Mouse (Mus musculus) inflammation-experienced regulatory T-cells, adult 6 months (primary cell): ENCODE results near the gene Rnasek. TPM values are rescaled to one million over a fixed set of nuclear protein-coding genes. Genes with fewer than 3 reads are reported as not detected.

Experiments
- ATAC-seq: one replicate; pipeline ENCODE4 v1.8.0; 2017
- polyA plus RNA-seq, 3 experiments: library from polyadenylated mRNA; unstranded; fragments of 100-300 nt; shearing (Covaris generic); gene quantifications; one replicate each; pipeline ENCODE4 v1.2.1; 2017

Rnasek gene
- polyA plus RNA-seq: 100 to 1,000 TPM; 207 to 275 (median 255) TPM

- ATAC-seq: peak; percentile 61
Measured at GRCm38 (mm10) chr11:70239541-70240279, at the start of gene Rnasek, which contains the start of gene Gm21988. Gene Rnasek, minus strand, starts transcription at chr11:70239842. Gene Gm21988, minus strand, starts transcription at chr11:70239830.

- ATAC-seq: no peak
Measured at GRCm38 (mm10) chr11:70289236-70289635, 49.6 kb upstream of the Rnasek start.

GRCm38 (mm10) chr11:70288102-70288501 is 48.5 kb upstream of the Rnasek start:
- no peak for ATAC-seq

GRCm38 (mm10) chr11:70285686-70286085 is 46.0 kb upstream of the Rnasek start:
- ATAC-seq: no peak

- no peak for ATAC-seq
Measured at GRCm38 (mm10) chr11:70284757-70285156, 45.1 kb upstream of the Rnasek start.

GRCm38 (mm10) chr11:70283666-70284065 is 44.0 kb upstream of the Rnasek start:
- no peak for ATAC-seq

- ATAC-seq: peak; percentile 43
Measured at GRCm38 (mm10) chr11:70280441-70280840, 40.8 kb upstream of the Rnasek start.

GRCm38 (mm10) chr11:70278961-70279360 is 39.3 kb upstream of the Rnasek start:
- ATAC-seq: no peak

- ATAC-seq: peak; percentile 74
Measured at GRCm38 (mm10) chr11:70271641-70272040, 32.0 kb upstream of the Rnasek start.

GRCm38 (mm10) chr11:70266405-70266804 is 26.8 kb upstream of the Rnasek start:
- no peak for ATAC-seq

- no peak for ATAC-seq
Measured at GRCm38 (mm10) chr11:70265819-70266218, 26.2 kb upstream of the Rnasek start.

- ATAC-seq: peak; percentile 82
Measured at GRCm38 (mm10) chr11:70265252-70265651, 25.6 kb upstream of the Rnasek start.

GRCm38 (mm10) chr11:70259035-70259434 is 19.4 kb upstream of the Rnasek start:
- no peak for ATAC-seq

- ATAC-seq: no peak
Measured at GRCm38 (mm10) chr11:70254931-70255531, 15.4 kb upstream of the Rnasek start, which contains the start of gene Alox12. Gene Alox12, minus strand, starts transcription at chr11:70255353.

GRCm38 (mm10) chr11:70254337-70254736 is 14.7 kb upstream of the Rnasek start:
- ATAC-seq: no peak

GRCm38 (mm10) chr11:70251853-70252252 is 12.2 kb upstream of the Rnasek start:
- no peak for ATAC-seq

- ATAC-seq: no peak
Measured at GRCm38 (mm10) chr11:70250150-70250549, 10.5 kb upstream of the Rnasek start.

- no peak for ATAC-seq
Measured at GRCm38 (mm10) chr11:70247136-70247845, 7.6 kb upstream of the Rnasek start.

- ATAC-seq: no peak
Measured at GRCm38 (mm10) chr11:70242591-70242990, 2.9 kb upstream of the Rnasek start.

- ATAC-seq: no peak
Measured at GRCm38 (mm10) chr11:70238591-70239440, 826 bp downstream of the Rnasek start.

- peak; percentile 87 for ATAC-seq
Measured at GRCm38 (mm10) chr11:70237457-70238167, 2.0 kb downstream of the Rnasek start, which contains the start of gene 0610010K14Rik. Gene 0610010K14Rik, minus strand, starts transcription at chr11:70237914.

- ATAC-seq: no peak
Measured at GRCm38 (mm10) chr11:70236717-70237116, 2.9 kb downstream of the Rnasek start.
